Mouse (Mus musculus) E14TG2a.4 (cell line): ENCODE data around the gene Zfp697.
"Not testable (repeated sequence)": the region's sequence is repeated elsewhere in the genome, so short reads cannot be mapped to it uniquely, and the experiment has no call there.

Experiments used
- CTCF ChIP-seq: conservative IDR thresholded peaks from 2 replicates; pipeline ENCODE4 v1.5.1; 2014; ENCODE audit warnings: low read length
- NANOG ChIP-seq: IDR thresholded peaks from 2 replicates; pipeline ENCODE4 v1.6.1; 2014; ENCODE audit warnings: borderline replicate concordance, low read length, mixed read lengths

GRCm38 (mm10) chr3:98469323-98469722 lies 87.1 kb downstream of the Zfp697 start:
- not testable (repeated sequence) for TF ChIP-seq CTCF, NANOG
